Mouse (Mus musculus) liver, embryonic 14.5 days (tissue): Measurements from ENCODE around the gene Thra.
A peak's percentile ranks its signal among the peaks of the same experiment; 100 is the strongest.

Experiments used
- CTCF ChIP-seq: IDR thresholded peaks from 2 replicates; pipeline ENCODE4 v1.5.1; 2016; ENCODE audit warnings: antibody characterized with exemption, low read depth, control low read depth
- EP300 ChIP-seq: IDR thresholded peaks from 2 replicates; pipeline ENCODE4 v1.6.1; 2016; ENCODE audit warnings: antibody characterized with exemption, low read depth

- 0 out of 2 replicates have a peak, but pooled peaks have one; percentile 10 for TF ChIP-seq CTCF
- TF ChIP-seq EP300, result no peak
Observed at GRCm38 (mm10) chr11:98768127-98769006, 27.9 kb downstream of the Thra start.
